Mouse (Mus musculus): ENCODE data around the gene Tmem106c.

Tmem106c gene

GRCm38 (mm10) chr15:97963989-97964835, at the start of gene Tmem106c:
TSS of gene Tmem106c (plus strand) at chr15:97964200.
- peak; percentile 90 to 92 for DNase-seq

- DNase-seq: no peak
These were observed 49.7 kb upstream of the Tmem106c start for GRCm38 (mm10) chr15:97914331-97914747.

GRCm38 (mm10) chr15:97917994-97918393, 46.0 kb upstream of the Tmem106c start:
- no peak for DNase-seq

- no peak for DNase-seq
These were observed 44.8 kb upstream of the Tmem106c start for GRCm38 (mm10) chr15:97919217-97919616.

GRCm38 (mm10) chr15:97920306-97920705, 43.7 kb upstream of the Tmem106c start:
- DNase-seq: no peak

- no peak for DNase-seq
These were observed 42.2 kb upstream of the Tmem106c start for GRCm38 (mm10) chr15:97921796-97922195.

GRCm38 (mm10) chr15:97922421-97922820, 41.6 kb upstream of the Tmem106c start:
- no peak for DNase-seq

GRCm38 (mm10) chr15:97927018-97927417, 37.0 kb upstream of the Tmem106c start:
- no peak for DNase-seq

GRCm38 (mm10) chr15:97927821-97928220, 36.2 kb upstream of the Tmem106c start:
- DNase-seq: no peak

GRCm38 (mm10) chr15:97929259-97929824, 34.7 kb upstream of the Tmem106c start:
- no peak for DNase-seq

GRCm38 (mm10) chr15:97932441-97932840, 31.6 kb upstream of the Tmem106c start:
- no peak for DNase-seq

- no peak for DNase-seq
These were observed 25.4 kb upstream of the Tmem106c start for GRCm38 (mm10) chr15:97938580-97938979.

- no peak for DNase-seq
These were observed 23.9 kb upstream of the Tmem106c start for GRCm38 (mm10) chr15:97940088-97940487.

- no peak for DNase-seq
These were observed 22.7 kb upstream of the Tmem106c start for GRCm38 (mm10) chr15:97941306-97941705.

GRCm38 (mm10) chr15:97942538-97942937, 21.5 kb upstream of the Tmem106c start:
- no peak for DNase-seq

- no peak for DNase-seq
These were observed 20.6 kb upstream of the Tmem106c start for GRCm38 (mm10) chr15:97943356-97943755.

GRCm38 (mm10) chr15:97944919-97945574, 19.0 kb upstream of the Tmem106c start:
- DNase-seq: no peak

- no peak for DNase-seq
These were observed 18.2 kb upstream of the Tmem106c start for GRCm38 (mm10) chr15:97945656-97946315.

- no peak for DNase-seq
These were observed 15.3 kb upstream of the Tmem106c start for GRCm38 (mm10) chr15:97948720-97949119.

GRCm38 (mm10) chr15:97949706-97950105, 14.3 kb upstream of the Tmem106c start:
- DNase-seq: no peak

GRCm38 (mm10) chr15:97950240-97950639, 13.8 kb upstream of the Tmem106c start:
- DNase-seq: no peak

GRCm38 (mm10) chr15:97952137-97952888, 11.7 kb upstream of the Tmem106c start:
- peak; percentile 58 to 67 for DNase-seq

GRCm38 (mm10) chr15:97952889-97953189, 11.2 kb upstream of the Tmem106c start:
- DNase-seq: peak in 1 of 2 experiments; percentile 2
